Mouse (Mus musculus) v-Abl transformed pro-B cells (cell line): ENCODE results near the gene Plppr1.

Source experiments
- in situ Hi-C, 2 experiments: fragments of 400-800 bp; cut with MboI; formaldehyde crosslinking; loops; one replicate each; pipeline ENCODE4 v1.15.1; 2025; ENCODE audit not compliant: unreplicated experiment in 2 of 2

The Plppr1 gene

DNA sequence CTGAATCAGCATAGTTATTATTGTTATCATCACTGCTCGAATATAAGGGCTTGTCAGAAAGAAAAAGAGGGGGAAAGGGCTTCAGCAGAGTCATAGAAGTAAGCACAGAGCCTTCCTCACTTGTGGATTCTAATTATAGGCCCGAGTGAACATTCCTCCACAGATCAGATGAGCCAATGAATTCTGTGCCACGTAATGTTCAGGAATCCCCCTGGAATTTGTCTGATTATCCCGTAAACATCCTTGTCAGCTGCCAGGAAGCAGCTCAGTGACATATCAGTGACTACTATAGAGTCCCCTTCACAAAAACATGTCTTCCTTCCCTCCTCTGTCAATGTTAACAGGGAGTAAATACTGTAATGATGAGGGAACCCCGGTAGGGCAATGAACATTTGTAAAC is 50.9 kb downstream of the Plppr1 start:
- in situ Hi-C loops, result no loop called here

DNA sequence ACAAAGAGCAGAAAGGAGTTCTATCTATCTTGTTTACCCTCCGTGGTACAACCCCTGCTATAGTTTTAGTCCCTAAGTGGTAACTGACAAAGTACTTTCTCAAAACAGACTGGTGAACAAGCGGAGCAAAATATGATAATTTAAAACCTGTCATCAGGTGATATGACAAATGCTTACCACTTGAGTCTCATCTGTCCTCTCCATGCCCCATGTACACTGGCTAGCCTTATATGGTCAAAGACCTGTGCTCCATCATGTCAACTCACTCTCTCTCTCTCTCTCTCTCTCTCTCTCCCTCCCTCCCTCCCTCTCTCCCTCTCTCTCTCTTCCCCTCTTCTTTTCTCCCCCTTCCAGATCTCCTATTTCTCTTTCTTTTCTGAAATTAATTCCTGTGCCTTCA is 59.8 kb downstream of the Plppr1 start:
- in situ Hi-C loops, result no loop called here

DNA sequence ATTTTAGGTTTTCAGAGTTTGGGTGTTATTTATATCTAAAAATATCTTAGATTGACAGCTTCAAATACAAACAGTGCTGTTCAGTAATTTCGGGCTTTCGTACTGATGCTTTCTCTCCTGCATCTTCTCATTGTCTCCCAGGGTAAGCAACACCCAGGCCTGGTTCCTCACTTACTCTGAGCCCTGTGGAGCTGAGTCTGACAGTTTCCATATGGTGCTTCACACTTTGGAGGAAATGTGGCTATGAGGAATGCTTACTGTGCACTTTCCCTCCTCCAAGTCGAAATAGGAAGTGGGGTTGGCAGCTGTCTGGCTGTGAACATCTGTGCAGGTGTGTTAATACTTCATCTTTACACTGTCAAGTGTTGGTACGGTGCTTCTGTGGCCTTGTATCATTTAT is 85.7 kb downstream of the Plppr1 start:
- in situ Hi-C loops, result no loop called here

- in situ Hi-C loops, result no loop called here
Observed at GRCm38 (mm10) chr4:49148775-49149174, 89.7 kb downstream of the Plppr1 start.

GRCm38 (mm10) chr4:49149251-49149650 is 90.2 kb downstream of the Plppr1 start:
- in situ Hi-C loops, result no loop called here

DNA sequence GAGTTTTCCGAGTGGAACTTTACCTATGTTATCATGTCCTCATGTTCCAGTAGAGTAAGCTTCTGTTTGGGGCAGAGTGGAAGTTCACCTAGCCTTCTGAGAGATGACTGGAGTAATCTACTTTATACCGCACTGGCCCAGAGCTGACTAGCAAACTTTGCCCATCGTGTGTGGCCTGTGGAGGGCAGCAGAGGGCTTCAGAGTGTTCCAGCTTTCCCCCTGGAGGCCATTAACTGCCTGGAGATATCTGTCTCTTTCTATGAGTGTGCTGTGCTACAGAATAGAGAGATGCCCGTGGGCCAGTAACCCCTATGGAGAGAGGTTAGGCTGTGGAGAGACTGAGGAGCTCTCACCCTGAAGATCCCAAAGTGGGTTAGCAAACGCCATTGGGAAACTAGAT is 94.8 kb downstream of the Plppr1 start:
- in situ Hi-C loops, result loop anchor here (5.0 to 25.0 kb wide), 7 partner anchors 151 to 692 kb away; partner anchors contain the start of genes Mrpl50 (in 1 of the 2), Tex10 (in 1 of the 2) and Zfp189 (in 1 of the 2)

DNA sequence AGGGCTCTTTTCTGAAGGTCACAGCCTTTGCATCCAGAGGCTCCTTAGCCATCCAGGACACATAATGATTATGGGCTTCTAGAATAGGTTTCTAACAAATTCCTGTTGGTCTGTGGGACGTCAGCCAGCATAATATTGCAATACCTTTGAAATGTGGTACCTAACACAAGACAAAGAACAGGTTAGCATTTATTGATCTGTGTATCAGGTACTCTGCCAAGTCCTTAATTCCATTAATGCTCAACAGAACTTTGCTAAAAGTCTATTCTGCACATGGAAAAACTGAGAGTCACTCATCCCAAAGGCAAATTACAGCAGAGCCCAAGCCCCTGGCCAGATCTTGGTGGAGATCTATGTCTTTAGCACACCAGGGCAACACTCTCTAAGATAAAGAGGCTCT is 97.7 kb downstream of the Plppr1 start:
- in situ Hi-C loops, result loop anchor here (10.0 to 25.0 kb wide), 3 partner anchors 148 to 694 kb away; partner anchors contain the start of gene Tex10 (in 1 of the 2)

GRCm38 (mm10) chr4:49163285-49163684 is 104.2 kb downstream of the Plppr1 start:
- in situ Hi-C loops, result loop anchor here (5.0 to 25.0 kb wide), 6 partner anchors 82 to 701 kb away; partner anchors contain the start of genes Rnf20 (in 1 of the 2) and Tex10 (in 1 of the 2)

- in situ Hi-C loops, result loop anchor here in 1 of 2 experiments (10.0 to 25.0 kb wide), 2 partner anchors 78 to 704 kb away; partner anchors contain the start of gene Tex10
Observed at GRCm38 (mm10) chr4:49166391-49166790, 107.3 kb downstream of the Plppr1 start.

GRCm38 (mm10) chr4:49167030-49167429 is 108.0 kb downstream of the Plppr1 start:
- in situ Hi-C loops, result loop anchor here in 1 of 2 experiments (10.0 to 25.0 kb wide), 2 partner anchors 78 to 705 kb away; partner anchors contain the start of gene Tex10

DNA sequence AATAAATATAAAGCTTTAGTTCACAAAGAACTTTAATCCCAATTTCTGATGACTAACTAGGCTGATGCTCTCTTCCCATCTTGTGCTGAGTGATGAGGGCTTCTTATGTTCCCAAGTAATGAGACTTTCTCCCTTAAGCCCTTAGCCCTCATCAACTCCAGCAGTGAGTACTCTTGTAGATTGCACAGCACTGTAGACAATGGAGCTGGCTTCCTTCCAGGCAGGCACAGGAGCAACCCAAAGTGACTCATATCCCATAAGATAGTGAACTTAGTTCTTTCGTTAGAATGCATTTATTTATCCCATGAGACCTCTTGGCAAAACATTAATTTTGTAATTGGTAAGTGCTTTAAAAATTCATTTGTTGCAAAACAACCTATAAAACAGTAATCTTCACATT is 110.4 kb downstream of the Plppr1 start:
- in situ Hi-C loops, result loop anchor here in 1 of 2 experiments (10.0 to 25.0 kb wide), 2 partner anchors 75 to 707 kb away; partner anchors contain the start of gene Tex10

GRCm38 (mm10) chr4:49178101-49178500 is 119.0 kb downstream of the Plppr1 start:
- in situ Hi-C loops, result no loop called here

DNA sequence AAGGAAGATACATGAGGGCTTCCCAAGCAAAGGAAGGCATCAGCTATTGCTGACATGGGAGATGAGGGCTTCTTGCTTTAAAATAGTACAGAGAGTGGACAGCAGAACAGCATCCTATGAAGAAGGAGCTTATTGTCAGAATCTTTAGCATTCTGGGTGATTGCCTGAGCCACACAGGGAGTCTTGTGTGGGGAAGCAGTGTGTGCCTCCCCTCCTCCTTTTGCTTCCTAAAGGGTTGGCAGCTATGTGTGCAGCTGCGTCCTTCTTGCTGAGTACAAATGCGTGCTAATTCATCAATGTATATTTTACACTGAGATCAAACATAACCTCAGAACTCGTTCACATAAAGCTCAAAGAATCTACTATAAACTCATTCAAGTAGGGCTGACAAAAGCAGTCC is 119.8 kb downstream of the Plppr1 start:
- in situ Hi-C loops, result no loop called here

- in situ Hi-C loops, result no loop called here
Observed at GRCm38 (mm10) chr4:49179471-49180181, 120.6 kb downstream of the Plppr1 start.

DNA sequence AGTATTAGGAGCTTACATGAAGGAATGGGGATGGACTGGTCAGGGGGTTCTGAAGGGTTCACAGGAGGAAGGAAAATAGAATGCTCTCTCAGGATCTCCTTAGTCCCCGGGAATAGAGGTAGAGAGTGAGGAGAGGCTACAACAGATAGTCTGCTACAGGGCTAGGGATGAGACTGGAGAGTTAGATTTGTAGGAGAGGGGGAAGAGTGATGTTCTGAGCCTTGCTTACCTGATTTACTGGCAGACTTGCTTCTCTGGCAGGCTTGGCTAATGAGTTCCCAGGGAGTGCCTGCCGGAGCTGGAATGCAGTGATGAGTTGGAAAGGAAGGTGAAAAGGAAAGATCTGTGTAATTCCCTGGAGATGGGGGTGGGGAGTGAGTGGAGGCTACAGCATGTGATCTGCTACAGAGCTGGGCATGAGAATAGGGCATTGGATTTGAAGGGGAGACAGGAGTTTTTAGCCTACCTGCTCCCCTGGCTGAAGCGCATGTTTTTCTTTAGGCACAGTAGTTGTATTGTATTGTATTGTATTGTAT is 131.0 kb downstream of the Plppr1 start:
- in situ Hi-C loops, result no loop called here

DNA sequence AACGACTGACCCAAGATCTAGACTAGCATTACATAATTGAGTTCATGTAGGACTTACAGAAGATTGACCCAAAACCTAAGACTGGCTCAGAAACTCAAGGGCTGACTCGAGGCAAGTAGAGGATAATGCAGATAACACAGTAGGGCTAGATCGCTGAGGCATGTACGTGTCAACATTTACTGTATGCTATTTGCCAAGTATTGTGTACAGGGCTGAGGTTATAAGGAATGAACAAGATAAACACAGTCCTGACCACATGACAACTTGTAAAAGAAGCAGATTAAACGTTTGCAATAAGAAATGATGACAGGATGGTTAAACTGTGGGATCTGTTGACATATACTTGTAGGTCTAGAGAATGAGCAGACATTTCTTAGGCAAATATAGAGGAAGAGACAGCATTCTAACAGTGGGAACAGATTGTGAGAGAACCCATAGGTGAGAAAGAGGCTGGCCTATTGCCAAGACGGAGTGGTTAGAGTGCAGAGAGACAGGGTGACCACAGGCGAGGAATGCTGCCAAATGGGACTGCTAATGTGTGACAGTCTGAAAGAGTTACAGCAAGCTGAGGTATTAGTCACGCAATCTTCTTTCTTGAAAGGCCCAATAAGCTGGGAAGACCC is 138.2 kb downstream of the Plppr1 start:
- in situ Hi-C loops, result no loop called here

- in situ Hi-C loops, result no loop called here
Observed at GRCm38 (mm10) chr4:49210457-49210856, 151.4 kb downstream of the Plppr1 start.

DNA sequence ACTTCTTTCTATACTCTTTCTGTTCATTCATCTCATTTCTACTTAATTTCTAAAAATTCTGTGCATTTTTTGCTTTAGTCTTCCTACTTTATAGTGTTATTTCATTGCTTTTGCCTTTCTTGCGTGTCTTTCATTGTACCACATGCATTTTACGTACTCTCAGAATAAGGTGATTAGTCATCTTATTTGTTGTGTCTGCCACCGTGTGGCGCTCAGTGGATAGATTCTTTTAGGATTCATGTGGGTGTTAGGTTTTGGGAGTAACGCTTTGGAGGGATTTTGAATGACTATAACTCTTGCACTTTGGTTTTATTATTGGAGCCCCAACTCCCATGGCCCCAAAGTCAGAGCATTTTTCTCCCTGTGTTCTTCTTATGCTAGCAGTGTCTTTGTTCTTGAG is 152.5 kb downstream of the Plppr1 start:
- in situ Hi-C loops, result no loop called here

DNA sequence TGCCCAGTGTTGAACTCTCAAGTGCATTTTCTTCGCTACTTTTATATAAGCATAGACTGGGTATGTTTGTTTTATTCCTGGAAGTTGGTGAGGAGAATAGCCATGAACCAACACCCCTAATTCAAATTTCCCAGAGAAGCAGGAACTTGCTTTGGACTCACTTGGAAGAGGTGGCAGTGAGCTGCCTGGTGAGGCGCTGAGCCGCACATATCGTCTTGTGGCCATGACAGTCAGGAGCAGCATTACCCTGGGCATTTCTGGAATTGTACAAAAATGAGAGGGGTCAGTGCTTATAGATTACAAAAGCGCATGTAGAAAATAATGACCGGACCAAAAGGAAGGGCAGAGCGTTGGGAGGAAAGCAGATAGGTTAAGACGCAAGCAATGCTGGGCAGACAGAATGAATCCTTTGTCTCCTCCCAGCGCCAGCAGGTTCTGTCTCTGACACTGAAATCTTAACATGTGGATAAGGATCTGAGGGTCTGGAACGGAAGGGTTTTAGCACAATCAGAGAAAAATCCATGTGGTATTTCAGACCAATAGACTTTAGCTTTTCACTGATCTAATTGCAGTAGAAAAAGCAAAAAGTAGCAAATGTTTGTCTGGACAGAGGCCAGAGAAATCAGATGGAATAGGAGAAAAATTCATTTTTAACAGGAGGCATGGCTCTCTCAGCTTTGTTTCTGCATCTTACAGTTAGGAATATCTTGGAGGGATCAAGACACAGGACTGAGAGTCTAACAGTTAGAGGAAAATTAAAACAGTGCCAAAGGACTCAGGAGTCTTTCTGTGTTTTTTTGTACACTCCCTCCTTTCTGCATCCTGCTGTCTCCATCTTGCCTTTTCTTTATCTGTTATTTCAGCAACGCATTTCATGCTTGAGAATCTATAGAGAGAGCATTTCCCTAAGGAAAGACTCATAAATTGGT is 153.8 kb downstream of the Plppr1 start:
- in situ Hi-C loops, result no loop called here

DNA sequence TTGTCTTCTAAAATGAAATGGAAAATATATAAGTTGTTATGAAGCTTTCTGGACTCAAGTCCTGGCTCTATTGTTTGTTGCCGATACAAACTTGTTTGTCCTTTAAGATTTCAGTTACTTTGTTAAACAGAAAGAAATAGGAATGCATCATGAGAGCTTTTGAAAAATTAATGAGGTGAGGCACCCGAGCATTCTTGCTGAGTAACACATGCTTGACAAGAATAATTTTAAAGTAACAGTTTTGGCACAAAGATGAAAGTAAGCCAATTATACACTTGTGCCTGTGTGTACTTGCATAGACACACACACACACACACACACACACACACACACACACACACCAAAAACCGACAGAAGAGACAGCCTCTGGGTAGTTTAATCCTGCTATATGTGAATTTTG is 155.3 kb downstream of the Plppr1 start:
- in situ Hi-C loops, result no loop called here
